Mouse (Mus musculus) 3T3-L1 (cell line): ENCODE data around the gene Fam69b.

ENCODE experiments used
- DNase-seq: peaks from one replicate; pipeline ENCODE4 v3.0.0-alpha.2; 2015; ENCODE audit warnings: low read depth, low spot score

The Fam69b gene

GRCm38 (mm10) chr2:26661143-26661752 lies 33.0 kb downstream of the Fam69b start:
- DNase-seq = peak; percentile 7

GRCm38 (mm10) chr2:26661768-26662508 lies 33.7 kb downstream of the Fam69b start:
- DNase-seq = no peak

GRCm38 (mm10) chr2:26662509-26662882 lies 34.2 kb downstream of the Fam69b start:
- no peak for DNase-seq

GRCm38 (mm10) chr2:26663112-26663511 lies 34.9 kb downstream of the Fam69b start:
- DNase-seq = no peak

GRCm38 (mm10) chr2:26663551-26663950 lies 35.3 kb downstream of the Fam69b start:
- peak; percentile 80 for DNase-seq

- DNase-seq = no peak
Measured at GRCm38 (mm10) chr2:26668746-26669145, 40.5 kb downstream of the Fam69b start.

GRCm38 (mm10) chr2:26671182-26671581 lies 42.9 kb downstream of the Fam69b start, which contains the start of gene Lcn4:
Gene Lcn4, minus strand, starts transcription at chr2:26671282.
- DNase-seq = no peak
